ENCODE assay signal across 10 mouse cellular contexts in genomic region chr11:119044551-119045337, GRCm38 (mm10). TPM values are rescaled to one million over a fixed set of nuclear protein-coding genes. Genes with fewer than 3 reads are reported as not detected.
DNase-seq lines count a peak whose midpoint lies in the region; ATAC-seq lines count a peak whose summit lies in the region.
"Had no signal": no experiment of that assay in that cellular context is flagged by ENCODE, and none has a peak within 500 bp of the region (broad histone marks: within the 10 kb centered on the region; RNA-seq: fewer than 3 reads in every experiment).

No protein-coding gene starts in this region.

- intact Hi-C loops in left cerebral cortex, postnatal 14 days (cut with DNase I) = no loop called here

- peaks cover 59% of the 10 kb centered on the region for H3K4me1 ChIP-seq in heart, embryonic 13.5 days
- peaks cover 35% of the 10 kb centered on the region for H3K4me1 ChIP-seq in midbrain, embryonic 16.5 days (ENCODE audit: control insufficient read depth, insufficient read depth, low read length)

- no peaks in the 10 kb centered on the region for H3K36me3 ChIP-seq in heart, embryonic 13.5 days
- H3K36me3 ChIP-seq in midbrain, embryonic 16.5 days (ENCODE audit: control insufficient read depth, insufficient read depth, low read length) = no peaks in the 10 kb centered on the region

- ATAC-seq in heart, embryonic 13.5 days (ENCODE audit: extremely low read depth, insufficient number of reproducible peaks, low FRiP score, low TSS enrichment) = no peak
- no peak for ATAC-seq in midbrain, embryonic 16.5 days

- H3K4me2 ChIP-seq in heart, embryonic 13.5 days = peak overlapping the region; percentile 59
- H3K4me2 ChIP-seq in midbrain, embryonic 16.5 days (ENCODE audit: low read length) = 0 out of 2 replicates have a peak overlapping the region, but pooled peaks have one; percentile 10

- H3K9me3 ChIP-seq in heart, embryonic 13.5 days = no peaks in the 10 kb centered on the region
- no peaks in the 10 kb centered on the region for H3K9me3 ChIP-seq in midbrain, embryonic 16.5 days (replicated peaks; ENCODE audit: control insufficient read depth, low read length, poor library complexity, severe bottlenecking)

- H3K27me3 ChIP-seq in heart, embryonic 13.5 days (replicated peaks) = peaks cover 85% of the 10 kb centered on the region
- peaks cover 49% of the 10 kb centered on the region for H3K27me3 ChIP-seq in midbrain, embryonic 16.5 days (ENCODE audit: control insufficient read depth, insufficient read depth, low read depth, low read length)

- no peak overlapping the region for H3K27ac ChIP-seq in heart, embryonic 13.5 days (replicated peaks)
- H3K27ac ChIP-seq in midbrain, embryonic 16.5 days (ENCODE audit: low read length) = no peak overlapping the region

- DNase-seq in right cerebral cortex, postnatal 14 days = peak; percentile 38
- no peak for DNase-seq in right cerebral cortex, postnatal 25 days
- DNase-seq in kidney, postnatal 14 days = peak; percentile 81
- DNase-seq in frontal cortex, postnatal 10 days (ENCODE audit: low spot score in 2 of 2) = no peak
- DNase-seq in left cerebral cortex, postnatal 14 days (ENCODE audit: low spot score in 2 of 2) = no peak
- no peak for DNase-seq in testis, postnatal 14 days (ENCODE audit: low spot score)

- peak overlapping the region; percentile 56; the same call in 1 of the 2 replicates for H3K9ac ChIP-seq in heart, embryonic 13.5 days
- no peak overlapping the region for H3K9ac ChIP-seq in midbrain, embryonic 16.5 days (ENCODE audit: low read depth, low read length)

- WGBS in heart, embryonic 13.5 days = 2% methylated on average over 41 of the region's 41 CpGs
- whole genome bisulfite sequencing in midbrain, embryonic 16.5 days = 2% methylated on average over 41 of the region's 41 CpGs

- H3K4me3 ChIP-seq in heart, embryonic 13.5 days = peak overlapping the region; percentile 32
- no peak overlapping the region for H3K4me3 ChIP-seq in midbrain, embryonic 16.5 days (ENCODE audit: low read depth, low read length)

RNA-seq across cellular contexts. Expression of gene Cbx8, which starts 4.0 kb away (rescaled TPM):
- 6.1 and 7.0 TPM in 2 replicates for polyA plus RNA-seq in heart, embryonic 13.5 days (2015; fragmentation: Nextera tagmentation; extraction: Ambion mirVana)
- polyA plus RNA-seq in midbrain, embryonic 16.5 days (2015; fragmentation: Nextera tagmentation; extraction: Ambion mirVana) = 8.5 and 8.6 TPM in 2 replicates
- 10 to 100 TPM; 12.9 to 15.4 TPM for total RNA-seq in left cerebral cortex, postnatal 14 days (2021)

RNA-seq across cellular contexts. Expression of gene Cbx2, which starts 22.0 kb away (rescaled TPM):
- polyA plus RNA-seq in heart, embryonic 13.5 days (2015; fragmentation: Nextera tagmentation; extraction: Ambion mirVana) = 17.6 and 18.9 TPM in 2 replicates
- polyA plus RNA-seq in midbrain, embryonic 16.5 days (2015; fragmentation: Nextera tagmentation; extraction: Ambion mirVana) = 13.3 and 18.0 TPM in 2 replicates
- 1 to 10 TPM; 2.4 to 3.4 TPM for total RNA-seq in left cerebral cortex, postnatal 14 days (2021)

RNA-seq across cellular contexts. Expression of gene Cbx4, which starts 41.3 kb away (rescaled TPM):
- 8.0 and 9.5 TPM in 2 replicates for polyA plus RNA-seq in heart, embryonic 13.5 days (2015; fragmentation: Nextera tagmentation; extraction: Ambion mirVana)
- 23.9 and 25.6 TPM in 2 replicates for polyA plus RNA-seq in midbrain, embryonic 16.5 days (2015; fragmentation: Nextera tagmentation; extraction: Ambion mirVana)
- total RNA-seq in left cerebral cortex, postnatal 14 days (2021) = 10 to 100 TPM; 63.2 to 74.0 TPM

RNA-seq across cellular contexts. Expression of gene Enpp7, which starts 56.8 kb away (rescaled TPM):
- not detected in 2 replicates for polyA plus RNA-seq in heart, embryonic 13.5 days (2015; fragmentation: Nextera tagmentation; extraction: Ambion mirVana)
- polyA plus RNA-seq in midbrain, embryonic 16.5 days (2015; fragmentation: Nextera tagmentation; extraction: Ambion mirVana) = not detected in 2 replicates
- not detected for total RNA-seq in left cerebral cortex, postnatal 14 days (2021)
- total RNA-seq: adrenal gland, postnatal 36 days; left cerebral cortex, postnatal 10 days had no signal

Comparison
In these comparisons a context has a peak if more than half of its experiments do, and no peak if none do; other contexts are left out.
1. DNase-seq: peak in right cerebral cortex, postnatal 14 days (single experiment) and kidney, postnatal 14 days (single experiment); none in right cerebral cortex, postnatal 25 days (single experiment), frontal cortex, postnatal 10 days (0 of 2), left cerebral cortex, postnatal 14 days (0 of 2) and testis, postnatal 14 days (single experiment).